Mouse (Mus musculus) kidney, embryonic 15.5 days (tissue): ENCODE results near the gene Hdlbp. TPM values are rescaled to one million over a fixed set of nuclear protein-coding genes. Genes with fewer than 3 reads are reported as not detected.
"Not testable (repeated sequence)": the region's sequence is repeated elsewhere in the genome, so short reads cannot be mapped to it uniquely, and the experiment has no call there.

Experiments used
- ATAC-seq: fragments of 200-750 bp; cut with Nextera tagmentation; replicated peaks from 2 replicates; pipeline ENCODE4 v1.8.0; 2017; ENCODE audit warnings: moderate TSS enrichment; ENCODE audit not compliant: low FRiP score
- H3K27ac ChIP-seq: fragments of 300-500 bp; sonication (generic); 2 replicates; pipeline ENCODE4 v1.5.1; 2015; ENCODE audit warnings: mild to moderate bottlenecking, inconsistent platforms
- H3K27me3 ChIP-seq: fragments of 300-500 bp; sonication (generic); 2 replicates; pipeline ENCODE4 v1.6.1; 2015; ENCODE audit warnings: inconsistent platforms
- H3K36me3 ChIP-seq: fragments of 300-500 bp; sonication (generic); 2 replicates; pipeline ENCODE4 v1.6.1; 2015; ENCODE audit warnings: inconsistent platforms
- H3K4me1 ChIP-seq: fragments of 300-500 bp; sonication (generic); 2 replicates; pipeline ENCODE4 v1.6.1; 2015; ENCODE audit warnings: inconsistent platforms
- H3K4me2 ChIP-seq: fragments of 300-500 bp; sonication (generic); 2 replicates; pipeline ENCODE4 v1.6.1; 2015; ENCODE audit warnings: moderate library complexity, mild to moderate bottlenecking, inconsistent platforms
- H3K4me3 ChIP-seq: fragments of 300-500 bp; sonication (generic); replicated peaks from 2 replicates; pipeline ENCODE4 v1.5.1; 2015; ENCODE audit warnings: mild to moderate bottlenecking, inconsistent platforms
- H3K9ac ChIP-seq: fragments of 300-500 bp; sonication (generic); 2 replicates; pipeline ENCODE4 v1.6.1; 2015; ENCODE audit warnings: mild to moderate bottlenecking, inconsistent platforms
- H3K9me3 ChIP-seq: fragments of 300-500 bp; sonication (generic); replicated peaks from 2 replicates; pipeline ENCODE4 v1.6.1; 2016; ENCODE audit warnings: inconsistent platforms
- WGBS: fragments of 180-500 bp; shearing (Covaris S2); methylation state at CpG from one replicate; pipeline ENCODE4 v1.1.7; 2015; ENCODE audit warnings: mixed read lengths; 5-methylcytosine and 5-hydroxymethylcytosine counted together
- polyA plus RNA-seq: library from polyadenylated mRNA; unstranded; fragments of >200 nt; fragmentation: Nextera tagmentation; extraction: Ambion mirVana; gene quantifications from 2 replicates; pipeline ENCODE4 v1.2.1, GENCODE M21; 2015

Hdlbp gene
- polyA plus RNA-seq, 1 experiment from 2014 or later: 158 TPM

- under 1% methylated on average over 41 of the region's 41 CpGs for WGBS
- H3K27ac ChIP-seq: peak overlapping the region; percentile 94
- no peaks in the 10 kb centered on the region for H3K9me3 ChIP-seq
- H3K4me3 ChIP-seq: peak overlapping the region; percentile 78
- H3K36me3 ChIP-seq: no peaks in the 10 kb centered on the region; the same call in 1 of the 2 replicates
- no peaks in the 10 kb centered on the region for H3K27me3 ChIP-seq
- ATAC-seq: peak; percentile 98
- peak overlapping the region; percentile 64 for H3K9ac ChIP-seq
- peak overlapping the region; percentile 61 for H3K4me2 ChIP-seq
- H3K4me1 ChIP-seq: peaks cover 13% of the 10 kb centered on the region
Observed at GRCm38 (mm10) chr1:93477758-93478585, 643 bp downstream of the Hdlbp start.

GRCm38 (mm10) chr1:93475694-93476093 is 2.9 kb downstream of the Hdlbp start:
- Histone ChIP-seq H3K9me3 (no peaks in the 10 kb centered on the region), H3K4me2 (no peak overlapping the region), H3K4me1 (peaks cover 10% of the 10 kb centered on the region), H3K27ac (no peak overlapping the region), H3K27me3 (no peaks in the 10 kb centered on the region), H3K9ac (no peak overlapping the region), H3K4me3 (no peak overlapping the region), H3K36me3 (peaks cover 4% of the 10 kb centered on the region; the same call in 1 of the 2 replicates)
- no peak for ATAC-seq
- WGBS: 94% methylated on average over 3 of the region's 3 CpGs

- Histone ChIP-seq H3K4me1 (no peaks in the 10 kb centered on the region), H3K9me3 (no peaks in the 10 kb centered on the region), H3K4me3 (no peak overlapping the region), H3K36me3 (0 out of 2 replicates have a peak, but pooled peaks cover 4% of the 10 kb centered on the region), H3K9ac (no peak overlapping the region), H3K27ac (no peak overlapping the region), H3K4me2 (no peak overlapping the region), H3K27me3 (no peaks in the 10 kb centered on the region)
- whole genome bisulfite sequencing: 85% methylated on average over 4 of the region's 4 CpGs
- ATAC-seq: no peak
Observed at GRCm38 (mm10) chr1:93468626-93469025, 10.0 kb downstream of the Hdlbp start.

GRCm38 (mm10) chr1:93465746-93466145 is 12.9 kb downstream of the Hdlbp start:
- Histone ChIP-seq H3K9ac (no peak overlapping the region), H3K9me3 (no peaks in the 10 kb centered on the region), H3K4me2 (no peak overlapping the region), H3K27me3 (no peaks in the 10 kb centered on the region), H3K4me1 (no peaks in the 10 kb centered on the region), H3K36me3 (peaks cover under 1% of the 10 kb centered on the region; the same call in 1 of the 2 replicates), H3K4me3 (no peak overlapping the region), H3K27ac (no peak overlapping the region)
- no peak for ATAC-seq

GRCm38 (mm10) chr1:93465066-93465465 is 13.5 kb downstream of the Hdlbp start:
- Histone ChIP-seq H3K4me3 (no peak overlapping the region), H3K27me3 (no peaks in the 10 kb centered on the region), H3K4me1 (no peaks in the 10 kb centered on the region), H3K9ac (no peak overlapping the region), H3K36me3 (no peaks in the 10 kb centered on the region; the same call in 1 of the 2 replicates), H3K4me2 (no peak overlapping the region), H3K9me3 (no peaks in the 10 kb centered on the region), H3K27ac (no peak overlapping the region)
- no peak for ATAC-seq

- 54% methylated on average over 3 of the region's 3 CpGs for WGBS
- H3K4me1 ChIP-seq: no peaks in the 10 kb centered on the region
- H3K27ac ChIP-seq: no peak overlapping the region
- no peak overlapping the region for H3K4me3 ChIP-seq
- no peaks in the 10 kb centered on the region for H3K27me3 ChIP-seq
- no peaks in the 10 kb centered on the region; the same call in 1 of the 2 replicates for H3K36me3 ChIP-seq
- H3K4me2 ChIP-seq: no peak overlapping the region
- no peak for ATAC-seq
- no peak overlapping the region for H3K9ac ChIP-seq
- H3K9me3 ChIP-seq: no peaks in the 10 kb centered on the region
Observed at GRCm38 (mm10) chr1:93459101-93459500, 19.5 kb downstream of the Hdlbp start.

- no peak overlapping the region for H3K27ac ChIP-seq
- WGBS: 43% methylated on average over 1 of the region's 1 CpGs
- no peak overlapping the region for H3K9ac ChIP-seq
- no peaks in the 10 kb centered on the region; the same call in 1 of the 2 replicates for H3K36me3 ChIP-seq
- ATAC-seq: no peak
- no peaks in the 10 kb centered on the region for H3K4me1 ChIP-seq
- H3K4me3 ChIP-seq: no peak overlapping the region
- H3K27me3 ChIP-seq: no peaks in the 10 kb centered on the region
- H3K4me2 ChIP-seq: no peak overlapping the region
- H3K9me3 ChIP-seq: no peaks in the 10 kb centered on the region
Observed at GRCm38 (mm10) chr1:93458357-93458756, 20.3 kb downstream of the Hdlbp start.

GRCm38 (mm10) chr1:93453721-93454255 is 24.8 kb downstream of the Hdlbp start:
- Histone ChIP-seq H3K4me2 (no peak overlapping the region), H3K9me3 (no peaks in the 10 kb centered on the region), H3K27ac (no peak overlapping the region), H3K36me3 (no peaks in the 10 kb centered on the region), H3K9ac (no peak overlapping the region), H3K27me3 (no peaks in the 10 kb centered on the region), H3K4me1 (no peaks in the 10 kb centered on the region), H3K4me3 (no peak overlapping the region)
- no peak for ATAC-seq

- not testable (repeated sequence) for H3K36me3 ChIP-seq, ATAC-seq, H3K27me3 ChIP-seq, H3K4me3 ChIP-seq, H3K4me2 ChIP-seq, H3K9me3 ChIP-seq, H3K27ac ChIP-seq, H3K9ac ChIP-seq
- peaks cover 11% of the 10 kb centered on the region for H3K4me1 ChIP-seq
- 82% methylated on average over 5 of the region's 5 CpGs for WGBS
Observed at GRCm38 (mm10) chr1:93450118-93450517, 28.5 kb downstream of the Hdlbp start.

GRCm38 (mm10) chr1:93445822-93446162 is 32.8 kb downstream of the Hdlbp start:
- WGBS: 15% methylated on average over 3 of the region's 3 CpGs
- Histone ChIP-seq H3K27ac (peak overlapping the region; percentile 97), H3K4me1 (peaks cover 31% of the 10 kb centered on the region), H3K27me3 (no peaks in the 10 kb centered on the region), H3K9me3 (no peaks in the 10 kb centered on the region), H3K36me3 (peaks cover 14% of the 10 kb centered on the region), H3K4me2 (peak overlapping the region; percentile 71), H3K9ac (peak overlapping the region; percentile 91), H3K4me3 (peak overlapping the region; percentile 96)
- ATAC-seq: peak; percentile 38; the same call in 1 of the 2 replicates

GRCm38 (mm10) chr1:93445111-93445821 is 33.3 kb downstream of the Hdlbp start:
- H3K4me3 ChIP-seq: peak overlapping the region; percentile 96
- peak overlapping the region; percentile 97 for H3K27ac ChIP-seq
- peaks cover 31% of the 10 kb centered on the region for H3K4me1 ChIP-seq
- H3K36me3 ChIP-seq: peaks cover 19% of the 10 kb centered on the region
- H3K4me2 ChIP-seq: peak overlapping the region; percentile 71
- WGBS: under 1% methylated on average over 61 of the region's 84 CpGs
- peak; percentile 95 for ATAC-seq
- H3K27me3 ChIP-seq: no peaks in the 10 kb centered on the region
- H3K9ac ChIP-seq: peak overlapping the region; percentile 91
- no peaks in the 10 kb centered on the region for H3K9me3 ChIP-seq
